Mouse (Mus musculus): Measurements from ENCODE around the gene Rad51b. TPM values are rescaled to one million over a fixed set of nuclear protein-coding genes. Genes with fewer than 3 reads are reported as not detected.

Rad51b gene
- polyA plus RNA-seq, 1 experiment from 2014 or later: 8.9 TPM

GRCm38 (mm10) chr12:79851898-79852297, 554.8 kb downstream of the Rad51b start:
- peaks cover 46% of the 10 kb centered on the region for H3K4me1 ChIP-seq (ENCODE audit: insufficient read depth, low read length)

GRCm38 (mm10) chr12:79852606-79853005, 555.5 kb downstream of the Rad51b start:
- peaks cover 45% of the 10 kb centered on the region for H3K4me1 ChIP-seq (ENCODE audit: insufficient read depth, low read length)
- 99% methylated on average over 4 of the region's 4 CpGs for WGBS
- no peaks in the 10 kb centered on the region for H3K27me3 ChIP-seq (ENCODE audit: insufficient read depth, low read length)
- no peak overlapping the region for H3K27ac ChIP-seq (ENCODE audit: low read length)
- H3K9ac ChIP-seq (replicated peaks; ENCODE audit: low read length): no peak overlapping the region
- H3K9me3 ChIP-seq (ENCODE audit: low read length): peaks cover 5% of the 10 kb centered on the region; the same call in 1 of the 2 replicates
- no peak for ATAC-seq (ENCODE audit: low FRiP score, low TSS enrichment)
- no peak overlapping the region for H3K4me3 ChIP-seq (ENCODE audit: low read length)
- no peaks in the 10 kb centered on the region for H3K36me3 ChIP-seq (ENCODE audit: insufficient read depth, low read length)
- no peak overlapping the region for H3K4me2 ChIP-seq (replicated peaks; ENCODE audit: low read depth, low read length)

More at GRCm38 (mm10) chr12:79851898-79852297, 554.8 kb downstream of the Rad51b start:
- H3K4me3 ChIP-seq (ENCODE audit: low read length): no peak overlapping the region
- no peaks in the 10 kb centered on the region for H3K36me3 ChIP-seq (ENCODE audit: insufficient read depth, low read length)
- H3K27ac ChIP-seq (ENCODE audit: low read length): peak overlapping the region; percentile 9; the same call in 1 of the 2 replicates
- H3K27me3 ChIP-seq (ENCODE audit: insufficient read depth, low read length): no peaks in the 10 kb centered on the region
- H3K9me3 ChIP-seq (ENCODE audit: low read length): peaks cover 5% of the 10 kb centered on the region; the same call in 1 of the 2 replicates
- H3K9ac ChIP-seq (replicated peaks; ENCODE audit: low read length): no peak overlapping the region
- ATAC-seq (ENCODE audit: low FRiP score, low TSS enrichment): no peak
- no peak overlapping the region for H3K4me2 ChIP-seq (replicated peaks; ENCODE audit: low read depth, low read length)
- WGBS: 87% methylated on average over 8 of the region's 8 CpGs

- Histone ChIP-seq H3K4me2 (replicated peaks; ENCODE audit: low read depth, low read length) (no peak overlapping the region), H3K9ac (replicated peaks; ENCODE audit: low read length) (no peak overlapping the region), H3K4me1 (ENCODE audit: insufficient read depth, low read length) (peaks cover 39% of the 10 kb centered on the region), H3K27me3 (ENCODE audit: insufficient read depth, low read length) (no peaks in the 10 kb centered on the region), H3K27ac (ENCODE audit: low read length) (peak overlapping the region; percentile 7; the same call in 1 of the 2 replicates), H3K4me3 (ENCODE audit: low read length) (no peak overlapping the region), H3K36me3 (ENCODE audit: insufficient read depth, low read length) (no peaks in the 10 kb centered on the region), H3K9me3 (ENCODE audit: low read length) (peaks cover 5% of the 10 kb centered on the region; the same call in 1 of the 2 replicates)
- whole genome bisulfite sequencing: 65% methylated on average over 5 of the region's 5 CpGs
- ATAC-seq (ENCODE audit: low FRiP score, low TSS enrichment): no peak
Measured at GRCm38 (mm10) chr12:79853901-79854490, 556.9 kb downstream of the Rad51b start.

- H3K27ac ChIP-seq (ENCODE audit: low read length): peak overlapping the region; percentile 7
- 80% methylated on average over 2 of the region's 2 CpGs for WGBS
Measured at GRCm38 (mm10) chr12:79854507-79854906, 557.4 kb downstream of the Rad51b start.

GRCm38 (mm10) chr12:79856116-79856909, 559.2 kb downstream of the Rad51b start:
- WGBS: 33% methylated on average over 11 of the region's 11 CpGs
- Histone ChIP-seq H3K36me3 (ENCODE audit: insufficient read depth, low read length) (no peaks in the 10 kb centered on the region), H3K4me2 (replicated peaks; ENCODE audit: low read depth, low read length) (no peak overlapping the region), H3K9ac (replicated peaks; ENCODE audit: low read length) (0 out of 2 replicates have a peak overlapping the region, but pooled peaks have one; percentile 20), H3K4me1 (ENCODE audit: insufficient read depth, low read length) (peaks cover 52% of the 10 kb centered on the region), H3K4me3 (ENCODE audit: low read length) (no peak overlapping the region), H3K9me3 (ENCODE audit: low read length) (peaks cover 5% of the 10 kb centered on the region; the same call in 1 of the 2 replicates), H3K27ac (ENCODE audit: low read length) (peak overlapping the region; percentile 79), H3K27me3 (ENCODE audit: insufficient read depth, low read length) (no peaks in the 10 kb centered on the region)
- peak; percentile 64 for ATAC-seq (ENCODE audit: low FRiP score, low TSS enrichment)

More at GRCm38 (mm10) chr12:79854507-79854906, 557.4 kb downstream of the Rad51b start:
- Histone ChIP-seq H3K36me3 (ENCODE audit: insufficient read depth, low read length) (no peaks in the 10 kb centered on the region), H3K9ac (replicated peaks; ENCODE audit: low read length) (no peak overlapping the region), H3K4me2 (replicated peaks; ENCODE audit: low read depth, low read length) (no peak overlapping the region), H3K27me3 (ENCODE audit: insufficient read depth, low read length) (no peaks in the 10 kb centered on the region), H3K9me3 (ENCODE audit: low read length) (peaks cover 5% of the 10 kb centered on the region; the same call in 1 of the 2 replicates), H3K4me3 (ENCODE audit: low read length) (no peak overlapping the region), H3K4me1 (ENCODE audit: insufficient read depth, low read length) (peaks cover 41% of the 10 kb centered on the region)
- ATAC-seq (ENCODE audit: low FRiP score, low TSS enrichment): no peak

- Histone ChIP-seq H3K27me3 (ENCODE audit: insufficient read depth, low read length) (no peaks in the 10 kb centered on the region), H3K36me3 (ENCODE audit: insufficient read depth, low read length) (no peaks in the 10 kb centered on the region), H3K9ac (replicated peaks; ENCODE audit: low read length) (no peak overlapping the region), H3K9me3 (ENCODE audit: low read length) (peaks cover 3% of the 10 kb centered on the region; the same call in 1 of the 2 replicates), H3K4me3 (ENCODE audit: low read length) (no peak overlapping the region), H3K4me2 (replicated peaks; ENCODE audit: low read depth, low read length) (no peak overlapping the region), H3K4me1 (ENCODE audit: insufficient read depth, low read length) (peaks cover 52% of the 10 kb centered on the region), H3K27ac (ENCODE audit: low read length) (no peak overlapping the region; the same call in 1 of the 2 replicates)
- no peak for ATAC-seq (ENCODE audit: low FRiP score, low TSS enrichment)
- 82% methylated on average over 6 of the region's 6 CpGs for WGBS
Measured at GRCm38 (mm10) chr12:79857704-79858103, 560.6 kb downstream of the Rad51b start.

- Histone ChIP-seq H3K27ac (ENCODE audit: low read length) (peak overlapping the region; percentile 89; the same call in 1 of the 2 replicates), H3K9me3 (ENCODE audit: low read length) (peaks cover 3% of the 10 kb centered on the region; the same call in 1 of the 2 replicates), H3K36me3 (ENCODE audit: insufficient read depth, low read length) (no peaks in the 10 kb centered on the region), H3K4me2 (replicated peaks; ENCODE audit: low read depth, low read length) (no peak overlapping the region), H3K4me3 (ENCODE audit: low read length) (no peak overlapping the region), H3K27me3 (ENCODE audit: insufficient read depth, low read length) (no peaks in the 10 kb centered on the region), H3K4me1 (ENCODE audit: insufficient read depth, low read length) (peaks cover 52% of the 10 kb centered on the region), H3K9ac (replicated peaks; ENCODE audit: low read length) (no peak overlapping the region)
- no peak for ATAC-seq (ENCODE audit: low FRiP score, low TSS enrichment)
- 81% methylated on average over 11 of the region's 11 CpGs for WGBS
Measured at GRCm38 (mm10) chr12:79858336-79858735, 561.3 kb downstream of the Rad51b start.

- Histone ChIP-seq H3K4me2 (replicated peaks; ENCODE audit: low read depth, low read length) (no peak overlapping the region), H3K27ac (ENCODE audit: low read length) (peak overlapping the region; percentile 89), H3K36me3 (ENCODE audit: insufficient read depth, low read length) (no peaks in the 10 kb centered on the region), H3K9me3 (ENCODE audit: low read length) (peaks cover 3% of the 10 kb centered on the region; the same call in 1 of the 2 replicates), H3K27me3 (ENCODE audit: insufficient read depth, low read length) (no peaks in the 10 kb centered on the region), H3K9ac (replicated peaks; ENCODE audit: low read length) (peak overlapping the region; percentile 19; the same call in 1 of the 2 replicates), H3K4me1 (ENCODE audit: insufficient read depth, low read length) (peaks cover 48% of the 10 kb centered on the region), H3K4me3 (ENCODE audit: low read length) (no peak overlapping the region)
- ATAC-seq (ENCODE audit: low FRiP score, low TSS enrichment): 0 out of 2 replicates have a peak, but pooled peaks have one; percentile 52
- 24% methylated on average over 14 of the region's 14 CpGs for WGBS
Measured at GRCm38 (mm10) chr12:79859354-79860247, 562.5 kb downstream of the Rad51b start.

GRCm38 (mm10) chr12:79860248-79860555, 563.1 kb downstream of the Rad51b start:
- no peak overlapping the region; the same call in 1 of the 2 replicates for H3K9ac ChIP-seq (replicated peaks; ENCODE audit: low read length)
- WGBS: 61% methylated on average over 2 of the region's 2 CpGs
- no peak overlapping the region for H3K4me3 ChIP-seq (ENCODE audit: low read length)
- no peaks in the 10 kb centered on the region for H3K27me3 ChIP-seq (ENCODE audit: insufficient read depth, low read length)
- ATAC-seq (ENCODE audit: low FRiP score, low TSS enrichment): 0 out of 2 replicates have a peak, but pooled peaks have one; percentile 17
- peaks cover 3% of the 10 kb centered on the region; the same call in 1 of the 2 replicates for H3K9me3 ChIP-seq (ENCODE audit: low read length)
- H3K36me3 ChIP-seq (ENCODE audit: insufficient read depth, low read length): no peaks in the 10 kb centered on the region
- H3K27ac ChIP-seq (ENCODE audit: low read length): peak overlapping the region; percentile 89
- H3K4me2 ChIP-seq (replicated peaks; ENCODE audit: low read depth, low read length): no peak overlapping the region
- H3K4me1 ChIP-seq (ENCODE audit: insufficient read depth, low read length): peaks cover 49% of the 10 kb centered on the region
